Mouse (Mus musculus) gastrocnemius, postnatal 10 days (tissue): ENCODE measurements around the gene Rnf32. TPM values are rescaled to one million over a fixed set of nuclear protein-coding genes. Genes with fewer than 3 reads are reported as not detected.

Source experiments
- DNase-seq: peaks from one replicate; pipeline ENCODE4 v3.0.0; 2021; ENCODE audit warnings: mixed read lengths
- long read RNA-seq, 2 experiments: library from polyadenylated mRNA; stranded (forward); transcript quantifications; one replicate each; pipeline ENCODE4 v2.0.0; 2021
- total RNA-seq, 2 experiments: library from RNA; stranded (reverse); gene quantifications; 2 replicates each; pipeline ENCODE4 v1.2.3; 2021

Rnf32 gene
- total RNA-seq, result under 1 TPM in 1 of 2 experiments, not detected in 1; 0.84 TPM
- long read RNA-seq, experiment 1, result 0 reads
- long read RNA-seq, experiment 2, result 0 reads

GRCm38 (mm10) chr5:29195570-29196263 is at the start of gene Rnf32:
TSS of gene Rnf32 (plus strand) at chr5:29195992.
- peak; percentile 46 for DNase-seq

GRCm38 (mm10) chr5:29150146-29150545 is 45.6 kb upstream of the Rnf32 start:
- no peak for DNase-seq

- DNase-seq, result no peak
Observed at GRCm38 (mm10) chr5:29159849-29160248, 35.9 kb upstream of the Rnf32 start.

GRCm38 (mm10) chr5:29166947-29167346 is 28.8 kb upstream of the Rnf32 start:
- DNase-seq, result no peak

GRCm38 (mm10) chr5:29170193-29170592 is 25.6 kb upstream of the Rnf32 start:
- DNase-seq, result no peak

GRCm38 (mm10) chr5:29171165-29171564 is 24.6 kb upstream of the Rnf32 start:
- DNase-seq, result no peak

- no peak for DNase-seq
Observed at GRCm38 (mm10) chr5:29186798-29187197, 9.0 kb upstream of the Rnf32 start.

- DNase-seq, result no peak
Observed at GRCm38 (mm10) chr5:29195231-29195569, 592 bp upstream of the Rnf32 start.

GRCm38 (mm10) chr5:29196264-29196658 is 469 bp downstream of the Rnf32 start:
- DNase-seq, result no peak

GRCm38 (mm10) chr5:29197187-29197586 is 1.4 kb downstream of the Rnf32 start:
- no peak for DNase-seq

- no peak for DNase-seq
Observed at GRCm38 (mm10) chr5:29198960-29199488, 3.2 kb downstream of the Rnf32 start.

GRCm38 (mm10) chr5:29199868-29200267 is 4.1 kb downstream of the Rnf32 start:
- no peak for DNase-seq

GRCm38 (mm10) chr5:29205690-29206089 is 9.9 kb downstream of the Rnf32 start:
- DNase-seq, result no peak

GRCm38 (mm10) chr5:29211980-29212555 is 16.3 kb downstream of the Rnf32 start:
- DNase-seq, result no peak

- DNase-seq, result no peak
Observed at GRCm38 (mm10) chr5:29217997-29218396, 22.2 kb downstream of the Rnf32 start.

GRCm38 (mm10) chr5:29224089-29224488 is 28.3 kb downstream of the Rnf32 start:
- DNase-seq, result no peak

GRCm38 (mm10) chr5:29230481-29230880 is 34.7 kb downstream of the Rnf32 start:
- no peak for DNase-seq

- DNase-seq, result no peak
Observed at GRCm38 (mm10) chr5:29238379-29238778, 42.6 kb downstream of the Rnf32 start.

GRCm38 (mm10) chr5:29244769-29245168 is 49.0 kb downstream of the Rnf32 start:
- DNase-seq, result no peak

- DNase-seq, result no peak
Observed at GRCm38 (mm10) chr5:29250795-29251495, 55.2 kb downstream of the Rnf32 start.

GRCm38 (mm10) chr5:29251496-29251873 is 55.7 kb downstream of the Rnf32 start:
- no peak for DNase-seq

- DNase-seq, result no peak
Observed at GRCm38 (mm10) chr5:29253876-29254275, 58.1 kb downstream of the Rnf32 start.

- no peak for DNase-seq
Observed at GRCm38 (mm10) chr5:29270879-29271278, 75.1 kb downstream of the Rnf32 start.
